Mouse (Mus musculus) midbrain, embryonic 14.5 days (tissue): ENCODE measurements around the gene Agbl4. TPM values are rescaled to one million over a fixed set of nuclear protein-coding genes. Genes with fewer than 3 reads are reported as not detected.
A peak's percentile ranks its signal among the peaks of the same experiment; 100 is the strongest.

Experiments
- ATAC-seq: fragments of 200-750 bp; cut with Nextera tagmentation; 2 replicates; pipeline ENCODE4 v1.8.0; 2017; ENCODE audit warnings: moderate number of reproducible peaks, moderate library complexity; ENCODE audit not compliant: low FRiP score, low TSS enrichment
- DNase-seq: peaks from one replicate; pipeline ENCODE4 v3.0.0-alpha.2; 2015
- H3K27ac ChIP-seq: fragments of 300-500 bp; sonication (generic); replicated peaks from 2 replicates; pipeline ENCODE4 v1.5.1; 2014; ENCODE audit warnings: mild to moderate bottlenecking, low read depth, low read length, moderate library complexity
- H3K27me3 ChIP-seq: fragments of 300-500 bp; sonication (generic); 2 replicates; pipeline ENCODE4 v1.6.1; 2014; ENCODE audit warnings: low read length, control low read depth, mixed read lengths; ENCODE audit not compliant: control insufficient read depth, insufficient read depth
- H3K36me3 ChIP-seq: fragments of 300-500 bp; sonication (generic); 2 replicates; pipeline ENCODE4 v1.6.1; 2014; ENCODE audit warnings: low read length, control low read depth; ENCODE audit not compliant: control insufficient read depth, insufficient read depth
- H3K4me1 ChIP-seq: fragments of 300-500 bp; sonication (generic); 2 replicates; pipeline ENCODE4 v1.6.1; 2014; ENCODE audit warnings: mild to moderate bottlenecking, antibody characterized with exemption, low read length, control low read depth; ENCODE audit not compliant: control insufficient read depth, insufficient read depth
- H3K4me2 ChIP-seq: fragments of 300-500 bp; sonication (generic); 2 replicates; pipeline ENCODE4 v1.6.1; 2014; ENCODE audit warnings: mild to moderate bottlenecking, low read length, moderate library complexity
- H3K4me3 ChIP-seq: fragments of 300-500 bp; sonication (generic); replicated peaks from 2 replicates; pipeline ENCODE4 v1.5.1; 2014; ENCODE audit warnings: low read depth, low read length
- H3K9ac ChIP-seq: fragments of 300-500 bp; sonication (generic); replicated peaks from 2 replicates; pipeline ENCODE4 v1.6.1; 2014; ENCODE audit warnings: mild to moderate bottlenecking, low read length, moderate library complexity
- H3K9me3 ChIP-seq: fragments of 300-500 bp; sonication (generic); 2 replicates; pipeline ENCODE4 v1.6.1; 2016; ENCODE audit warnings: low read length, control low read depth, mixed read lengths; ENCODE audit not compliant: control insufficient read depth
- WGBS: fragments of 180-500 bp; shearing (Covaris S2); extraction: QIAGEN DNeasy Blood & Tissue Kit; methylation state at CpG from one replicate; pipeline ENCODE4 v1.1.7; 2014; 5-methylcytosine and 5-hydroxymethylcytosine counted together
- polyA plus RNA-seq: library from polyadenylated mRNA; unstranded; fragments of >200 nt; fragmentation: Nextera tagmentation; extraction: Ambion mirVana; gene quantifications from 2 replicates; pipeline ENCODE4 v1.2.1, GENCODE M21; 2014

Gene Agbl4
- polyA plus RNA-seq, 1 experiment from 2014 or later: 2.2 TPM

DNA sequence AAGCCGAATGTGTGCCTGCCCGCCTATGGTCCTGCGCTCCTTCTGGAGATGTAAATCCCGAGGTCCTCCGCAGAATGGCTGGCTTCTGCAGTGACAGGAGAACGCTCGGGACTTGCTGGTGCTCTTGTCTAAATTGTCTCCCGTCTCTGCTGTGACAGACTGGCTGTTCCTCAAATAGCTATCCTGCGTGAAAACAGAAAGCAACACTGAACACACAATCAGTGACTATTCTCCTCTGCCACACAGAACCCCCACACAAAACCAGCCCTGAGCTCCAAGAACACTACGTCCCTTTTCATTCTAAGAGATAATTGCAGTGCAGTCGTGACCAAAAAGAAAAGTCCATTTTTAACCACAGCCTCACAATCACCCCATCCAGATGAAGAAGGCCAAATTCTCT is 929.6 kb downstream of the Agbl4 start:
- H3K27me3 ChIP-seq: no peaks in the 10 kb centered on the region
- H3K4me1 ChIP-seq: no peaks in the 10 kb centered on the region
- H3K9me3 ChIP-seq: no peaks in the 10 kb centered on the region
- no peak overlapping the region for H3K4me3 ChIP-seq
- ATAC-seq (no peak), DNase-seq (no peak)
- 85% methylated on average over 11 of the region's 11 CpGs for WGBS
- H3K27ac ChIP-seq: no peak overlapping the region
- H3K4me2 ChIP-seq: no peak overlapping the region
- no peaks in the 10 kb centered on the region for H3K36me3 ChIP-seq
- H3K9ac ChIP-seq: no peak overlapping the region

DNA sequence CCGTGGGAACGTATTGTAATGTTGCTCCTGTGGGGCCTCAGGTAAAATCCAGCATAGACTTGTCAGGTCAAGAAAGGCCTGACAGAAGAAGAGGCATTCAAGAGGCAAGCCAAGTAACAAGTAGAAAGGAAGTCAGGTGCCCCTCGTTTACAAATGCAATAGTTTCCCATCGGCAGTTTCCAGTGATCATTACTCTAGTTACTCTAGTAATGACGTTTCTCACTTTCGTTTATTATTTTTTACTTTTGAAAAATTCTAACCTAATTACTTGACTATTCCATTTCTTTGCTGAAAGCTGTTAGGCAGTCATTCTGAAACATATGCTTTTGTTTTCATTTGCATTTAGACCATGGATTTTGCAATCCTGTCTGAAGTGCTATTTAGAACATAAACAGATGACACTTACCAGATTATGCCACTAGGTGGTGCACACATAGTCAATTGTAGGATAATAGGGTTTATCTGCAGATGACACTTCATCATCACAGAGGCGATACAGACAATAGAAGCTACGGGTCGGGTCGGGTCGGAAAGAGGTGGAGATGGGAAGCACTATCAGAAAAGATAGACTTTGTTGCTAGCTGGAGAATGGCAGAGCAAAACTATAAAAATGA is 930.4 kb downstream of the Agbl4 start:
- Histone ChIP-seq H3K9me3 (no peaks in the 10 kb centered on the region), H3K4me1 (no peaks in the 10 kb centered on the region), H3K4me2 (no peak overlapping the region), H3K27ac (no peak overlapping the region), H3K4me3 (no peak overlapping the region), H3K27me3 (no peaks in the 10 kb centered on the region), H3K9ac (no peak overlapping the region), H3K36me3 (no peaks in the 10 kb centered on the region)
- WGBS: 66% methylated on average over 11 of the region's 11 CpGs
- DNase-seq (peak; percentile 88), ATAC-seq (peak; percentile 53; the same call in 1 of the 2 replicates)

DNA sequence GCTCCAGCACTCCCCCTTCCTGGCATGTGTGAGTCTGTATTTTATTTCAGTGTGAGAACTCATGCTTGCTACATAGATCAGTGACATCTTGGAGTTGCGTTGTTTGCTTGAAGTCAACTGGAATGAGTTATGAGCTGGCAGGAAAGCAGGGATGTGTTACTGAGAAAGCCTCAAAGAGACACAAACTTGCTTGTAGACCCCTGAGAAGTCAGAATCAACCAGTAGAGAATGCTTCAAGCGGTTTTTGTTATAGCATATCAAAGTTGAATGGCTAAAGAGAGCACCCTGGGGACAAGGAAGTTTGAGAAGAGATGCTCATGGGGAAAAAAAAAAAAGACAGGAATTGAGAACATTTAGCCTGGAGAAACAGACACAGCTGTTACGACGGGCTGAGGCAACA is 932.0 kb downstream of the Agbl4 start:
- H3K27ac ChIP-seq: no peak overlapping the region
- 79% methylated on average over 4 of the region's 4 CpGs for WGBS
- no peak overlapping the region for H3K9ac ChIP-seq
- ATAC-seq (no peak), DNase-seq (no peak)
- no peaks in the 10 kb centered on the region for H3K27me3 ChIP-seq
- no peaks in the 10 kb centered on the region for H3K4me1 ChIP-seq
- H3K4me3 ChIP-seq: no peak overlapping the region
- H3K4me2 ChIP-seq: no peak overlapping the region
- H3K36me3 ChIP-seq: no peaks in the 10 kb centered on the region
- H3K9me3 ChIP-seq: no peaks in the 10 kb centered on the region

DNA sequence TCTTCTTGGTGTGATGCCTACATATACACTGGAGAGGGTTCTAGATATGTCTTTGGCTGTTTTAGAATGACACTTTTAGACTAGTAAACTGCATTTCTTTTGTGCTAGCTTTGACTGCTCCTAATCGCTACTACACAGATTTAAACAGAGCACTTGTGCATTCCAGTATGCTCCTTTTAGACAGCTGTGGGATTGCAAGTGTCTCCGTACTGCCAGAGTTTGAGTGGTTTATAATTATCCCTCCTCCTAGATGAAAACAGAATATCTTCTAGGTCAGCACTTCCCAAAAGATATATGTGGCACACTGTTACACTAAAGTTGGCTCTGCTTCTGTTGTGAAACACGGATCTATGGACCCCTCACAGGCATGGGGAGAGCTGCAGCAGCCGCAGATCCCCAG is 935.4 kb downstream of the Agbl4 start:
- Histone ChIP-seq H3K4me2 (no peak overlapping the region), H3K27ac (no peak overlapping the region), H3K9ac (no peak overlapping the region), H3K27me3 (no peaks in the 10 kb centered on the region), H3K9me3 (no peaks in the 10 kb centered on the region), H3K36me3 (no peaks in the 10 kb centered on the region), H3K4me1 (no peaks in the 10 kb centered on the region), H3K4me3 (no peak overlapping the region)
- 86% methylated on average over 4 of the region's 4 CpGs for WGBS
- DNase-seq (no peak), ATAC-seq (no peak)

DNA sequence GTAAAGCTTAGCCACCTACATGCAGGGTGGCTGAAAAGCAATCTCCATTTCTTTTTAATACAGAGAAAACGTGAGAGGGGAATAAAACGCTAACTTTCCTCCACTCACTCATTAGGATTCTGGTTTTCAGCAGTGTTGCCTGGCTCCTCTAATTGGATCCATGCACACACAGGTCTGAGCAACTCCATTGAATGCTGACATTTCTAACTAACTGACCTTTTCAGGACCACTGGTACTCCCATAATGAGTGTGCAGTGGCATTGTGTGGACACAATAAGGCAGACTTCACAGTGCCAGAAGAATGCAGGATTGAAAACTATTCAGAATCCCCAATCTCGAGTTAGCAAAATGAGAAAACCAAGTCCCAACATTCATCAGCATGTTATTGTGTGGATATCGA is 952.5 kb downstream of the Agbl4 start:
- Histone ChIP-seq H3K9me3 (no peaks in the 10 kb centered on the region), H3K27me3 (no peaks in the 10 kb centered on the region), H3K4me1 (no peaks in the 10 kb centered on the region), H3K27ac (no peak overlapping the region), H3K4me3 (no peak overlapping the region), H3K36me3 (no peaks in the 10 kb centered on the region), H3K4me2 (no peak overlapping the region), H3K9ac (no peak overlapping the region)
- DNase-seq (no peak), ATAC-seq (no peak)
- WGBS: 15% methylated on average over 4 of the region's 4 CpGs

DNA sequence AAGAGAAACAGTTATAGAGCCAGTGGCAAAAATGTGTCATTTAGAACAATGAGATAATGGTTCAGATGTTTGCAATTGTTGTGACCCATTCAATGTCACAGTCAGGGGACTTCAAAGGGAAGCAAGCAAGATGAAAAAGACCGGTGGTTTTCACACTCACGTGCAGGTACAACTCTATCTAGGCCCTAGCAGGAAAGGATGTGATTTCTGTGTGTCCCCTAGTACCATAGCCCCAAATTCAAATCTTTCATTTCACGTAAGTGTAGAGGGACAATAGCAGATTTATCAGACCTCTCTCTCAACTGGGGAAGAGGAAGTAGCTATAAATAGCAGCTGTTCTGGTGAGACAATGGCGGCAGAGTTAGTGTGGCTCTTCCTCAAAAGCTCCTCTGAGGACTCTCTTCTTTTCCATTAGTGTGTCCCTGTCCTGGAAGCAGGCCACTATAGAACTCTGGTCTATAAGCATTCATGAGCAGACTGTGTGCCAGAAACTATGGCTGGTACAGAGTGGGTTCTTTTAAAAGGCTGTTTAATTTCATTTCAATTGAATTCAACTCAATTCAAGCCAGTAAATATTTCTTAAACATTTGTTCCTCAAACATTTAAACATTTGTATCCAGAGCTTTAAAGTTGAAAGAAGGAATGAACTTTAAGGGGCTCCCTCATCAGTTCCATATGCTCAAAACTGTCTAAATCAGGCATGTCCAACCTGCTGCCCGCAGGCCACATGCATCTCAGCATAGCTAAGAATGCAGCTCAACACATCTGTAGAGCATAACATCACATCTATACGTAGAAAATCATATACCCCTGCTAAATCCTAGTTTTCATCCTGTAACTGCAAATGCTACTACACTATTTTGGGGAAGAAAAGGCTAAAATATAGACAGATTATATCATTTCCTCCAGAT is 953.4 kb downstream of the Agbl4 start:
- no peaks in the 10 kb centered on the region for H3K36me3 ChIP-seq
- H3K27ac ChIP-seq: no peak overlapping the region
- no peak overlapping the region for H3K9ac ChIP-seq
- ATAC-seq (no peak), DNase-seq (no peak)
- H3K4me1 ChIP-seq: no peaks in the 10 kb centered on the region
- 45% methylated on average over 6 of the region's 6 CpGs for WGBS
- no peaks in the 10 kb centered on the region for H3K27me3 ChIP-seq
- H3K4me2 ChIP-seq: no peak overlapping the region
- H3K4me3 ChIP-seq: no peak overlapping the region
- no peaks in the 10 kb centered on the region for H3K9me3 ChIP-seq

DNA sequence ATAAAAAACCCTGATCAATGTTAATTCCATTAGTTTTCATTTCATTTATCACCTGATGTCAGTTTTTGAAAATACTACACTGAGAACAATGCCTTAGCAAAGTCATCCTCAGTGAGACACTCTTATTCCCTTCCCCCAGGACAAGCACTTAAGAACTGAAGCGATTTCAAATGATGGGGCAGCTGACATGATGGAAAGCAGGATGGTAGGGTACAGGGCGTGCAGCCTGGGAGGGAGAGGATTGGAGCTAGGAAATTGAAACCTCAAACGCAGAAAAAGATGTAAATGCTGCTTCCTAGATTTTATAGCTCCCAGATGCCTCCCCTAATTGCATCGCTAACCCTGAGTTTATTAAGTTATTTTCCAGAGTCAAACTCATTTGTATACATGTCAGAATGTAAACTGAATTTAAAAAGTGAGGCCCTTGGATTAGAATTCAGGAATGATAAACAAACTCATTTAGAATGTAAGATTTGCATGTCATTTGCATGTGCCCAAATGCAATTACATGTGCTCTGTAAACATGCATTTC is 959.2 kb downstream of the Agbl4 start:
- ATAC-seq: no peak
- DNase-seq: no peak
- no peak overlapping the region for H3K4me2 ChIP-seq
- H3K4me1 ChIP-seq: no peaks in the 10 kb centered on the region
- no peaks in the 10 kb centered on the region for H3K27me3 ChIP-seq
- no peak overlapping the region for H3K4me3 ChIP-seq
- H3K27ac ChIP-seq: no peak overlapping the region
- no peaks in the 10 kb centered on the region for H3K36me3 ChIP-seq
- H3K9me3 ChIP-seq: no peaks in the 10 kb centered on the region
- WGBS: 65% methylated on average over 4 of the region's 4 CpGs
- H3K9ac ChIP-seq: no peak overlapping the region

DNA sequence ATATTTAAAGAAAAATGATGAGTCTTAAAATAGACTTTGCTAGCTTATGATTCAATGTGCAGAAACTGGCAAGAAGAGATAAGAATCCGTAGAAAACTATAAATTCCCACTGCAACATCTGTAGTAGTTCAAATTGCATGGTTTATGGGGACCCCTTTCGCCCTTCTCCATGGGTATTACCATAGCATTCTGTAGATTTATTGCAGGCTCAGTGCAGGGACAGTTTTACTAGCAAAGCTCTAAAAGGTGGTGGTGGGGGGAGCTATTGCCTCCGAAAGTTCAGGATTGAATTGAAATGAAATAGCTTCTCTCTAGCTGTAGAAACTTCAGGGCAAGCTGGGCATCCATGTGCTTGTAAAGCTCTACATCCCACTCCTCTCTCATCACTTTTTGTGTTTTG is 959.7 kb downstream of the Agbl4 start:
- Histone ChIP-seq H3K4me3 (no peak overlapping the region), H3K36me3 (no peaks in the 10 kb centered on the region), H3K9ac (no peak overlapping the region), H3K27ac (no peak overlapping the region), H3K9me3 (no peaks in the 10 kb centered on the region), H3K27me3 (no peaks in the 10 kb centered on the region), H3K4me2 (no peak overlapping the region), H3K4me1 (no peaks in the 10 kb centered on the region)
- DNase-seq: no peak
- 77% methylated on average over 3 of the region's 3 CpGs for WGBS
- no peak for ATAC-seq

DNA sequence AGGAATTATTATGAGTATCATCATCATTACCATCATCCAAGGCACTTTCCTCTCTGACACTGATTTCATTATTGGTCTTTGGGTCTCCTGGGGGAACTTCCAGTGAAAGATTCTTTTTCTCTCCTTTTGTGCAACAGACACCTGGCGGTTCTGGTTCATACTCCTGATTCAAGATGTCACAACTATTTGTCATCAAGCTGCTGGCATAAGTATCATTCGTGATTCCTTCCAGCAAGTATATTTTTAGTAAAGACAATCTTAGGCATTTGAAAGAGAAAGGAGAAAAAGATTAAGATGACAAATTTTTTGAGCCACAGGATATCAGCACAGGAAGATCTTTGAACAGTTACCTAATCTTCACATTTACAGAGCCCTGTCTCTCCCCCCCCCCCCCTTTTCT is 966.7 kb downstream of the Agbl4 start:
- no peaks in the 10 kb centered on the region for H3K36me3 ChIP-seq
- H3K4me1 ChIP-seq: no peaks in the 10 kb centered on the region
- no peak overlapping the region for H3K9ac ChIP-seq
- no peaks in the 10 kb centered on the region for H3K27me3 ChIP-seq
- H3K4me2 ChIP-seq: no peak overlapping the region
- H3K27ac ChIP-seq: no peak overlapping the region
- WGBS: 87% methylated on average over 2 of the region's 2 CpGs
- H3K4me3 ChIP-seq: no peak overlapping the region
- no peak for DNase-seq
- H3K9me3 ChIP-seq: no peaks in the 10 kb centered on the region
- no peak for ATAC-seq
